Mouse (Mus musculus) limb, embryonic 14.5 days (tissue): ENCODE results near the gene Spred3. TPM values are rescaled to one million over a fixed set of nuclear protein-coding genes. Genes with fewer than 3 reads are reported as not detected.

Source experiments
- ATAC-seq: fragments of 200-750 bp; cut with Nextera tagmentation; 2 replicates; pipeline ENCODE4 v1.8.0; 2017; ENCODE audit warnings: low read depth, moderate number of reproducible peaks, moderate TSS enrichment; ENCODE audit not compliant: low FRiP score
- DNase-seq: peaks from one replicate; pipeline ENCODE4 v3.0.0-alpha.2; 2015; ENCODE audit warnings: low spot score
- H3K27ac ChIP-seq: fragments of 300-500 bp; sonication (generic); replicated peaks from 2 replicates; pipeline ENCODE4 v1.5.1; 2014; ENCODE audit warnings: low read depth, mild to moderate bottlenecking, low read length, moderate library complexity, mixed read lengths
- H3K27me3 ChIP-seq: fragments of 300-500 bp; sonication (generic); 2 replicates; pipeline ENCODE4 v1.6.1; 2014; ENCODE audit warnings: low read length, mixed read lengths; ENCODE audit not compliant: control insufficient read depth, insufficient read depth
- H3K36me3 ChIP-seq: fragments of 300-500 bp; sonication (generic); 2 replicates; pipeline ENCODE4 v1.6.1; 2014; ENCODE audit warnings: mild to moderate bottlenecking, low read length, moderate library complexity, mixed read lengths; ENCODE audit not compliant: control insufficient read depth, insufficient read depth
- H3K4me1 ChIP-seq: fragments of 300-500 bp; sonication (generic); 2 replicates; pipeline ENCODE4 v1.6.1; 2014; ENCODE audit warnings: antibody characterized with exemption, low read length, mixed read lengths; ENCODE audit not compliant: control insufficient read depth, insufficient read depth
- H3K4me2 ChIP-seq: fragments of 300-500 bp; sonication (generic); replicated peaks from 2 replicates; pipeline ENCODE4 v1.6.1; 2014; ENCODE audit warnings: low read depth, mild to moderate bottlenecking, low read length, moderate library complexity; ENCODE audit not compliant: severe bottlenecking
- H3K4me3 ChIP-seq: fragments of 300-500 bp; sonication (generic); replicated peaks from 2 replicates; pipeline ENCODE4 v1.5.1; 2014; ENCODE audit warnings: low read length
- H3K9ac ChIP-seq: fragments of 300-500 bp; sonication (generic); 2 replicates; pipeline ENCODE4 v1.6.1; 2014; ENCODE audit warnings: mild to moderate bottlenecking, low read depth, low read length, moderate library complexity; ENCODE audit not compliant: severe bottlenecking
- H3K9me3 ChIP-seq: fragments of 300-500 bp; sonication (generic); 2 replicates; pipeline ENCODE4 v1.6.1; 2016; ENCODE audit warnings: low read length; ENCODE audit not compliant: control insufficient read depth
- POLR2A ChIP-seq: fragments of 200-500 bp; IDR thresholded peaks from 2 replicates; pipeline ENCODE4 v1.8.0; 2012; ENCODE audit warnings: inconsistent platforms, mild to moderate bottlenecking, moderate library complexity, borderline replicate concordance; ENCODE audit not compliant: insufficient read depth, insufficient read length; ENCODE audit errors: extremely low read depth
- WGBS: fragments of 180-500 bp; shearing (Covaris S2); extraction: QIAGEN DNeasy Blood & Tissue Kit; methylation state at CpG from one replicate; pipeline ENCODE4 v1.1.7; 2014; 5-methylcytosine and 5-hydroxymethylcytosine counted together
- polyA plus RNA-seq, 2 experiments: library from polyadenylated mRNA; depleted of rRNA in 1 of 2; stranded (reverse) in 1 of 2; unstranded in 1 of 2; fragments of >200 nt; fragmentation: Nextera tagmentation in 1 of 2; extraction: Ambion mirVana in 1 of 2; gene quantifications; 2 replicates each; pipeline versions ENCODE4 v1.2.1 to v1.2.3; 2012 to 2014

The Spred3 gene
- polyA plus RNA-seq, 2 experiments: 3.5 to 14.2 TPM

GRCm38 (mm10) chr7:29108992-29109955, 60.9 kb downstream of the Spred3 start:
- H3K9me3 ChIP-seq: no peaks in the 10 kb centered on the region
- H3K27ac ChIP-seq: no peak overlapping the region
- ATAC-seq: peak; percentile 88; the same call in 1 of the 2 replicates
- H3K4me1 ChIP-seq: peaks cover 3% of the 10 kb centered on the region; the same call in 1 of the 2 replicates
- H3K27me3 ChIP-seq: no peaks in the 10 kb centered on the region
- peak overlapping the region; percentile 6 for H3K4me3 ChIP-seq
- H3K9ac ChIP-seq: peak overlapping the region; percentile 43
- H3K36me3 ChIP-seq: 0 out of 2 replicates have a peak, but pooled peaks cover under 1% of the 10 kb centered on the region
- H3K4me2 ChIP-seq: peak overlapping the region; percentile 51
- WGBS: 25% methylated on average over 38 of the region's 38 CpGs
- DNase-seq: peak; percentile 52
- TF ChIP-seq POLR2A: no peak

Other genes with a start within 250 kb of the Spred3 start
- gene Actn4, start 208.1 kb downstream of the Spred3 start, polyA plus RNA-seq (2012; rRNA removed): 268 and 299 TPM in 2 replicates
- 295 and 304 TPM in 2 replicates for gene Actn4, start 208.1 kb downstream of the Spred3 start, polyA plus RNA-seq (2014; fragmentation: Nextera tagmentation; extraction: Ambion mirVana)
- 473 and 518 TPM in 2 replicates for gene Eif3k, start 188.5 kb downstream of the Spred3 start, polyA plus RNA-seq (2012; rRNA removed)
- gene Eif3k, start 188.5 kb downstream of the Spred3 start, polyA plus RNA-seq (2014; fragmentation: Nextera tagmentation; extraction: Ambion mirVana): 450 TPM in 2 replicates
- gene Map4k1, start 188.4 kb downstream of the Spred3 start, polyA plus RNA-seq (2012; rRNA removed): 9.3 and 9.5 TPM in 2 replicates
- 6.4 and 7.0 TPM in 2 replicates for gene Map4k1, start 188.4 kb downstream of the Spred3 start, polyA plus RNA-seq (2014; fragmentation: Nextera tagmentation; extraction: Ambion mirVana)
- 26.5 and 29.2 TPM in 2 replicates for gene Ryr1, start 45.2 kb downstream of the Spred3 start, polyA plus RNA-seq (2012; rRNA removed)
- 5.9 and 7.7 TPM in 2 replicates for gene Ryr1, start 45.2 kb downstream of the Spred3 start, polyA plus RNA-seq (2014; fragmentation: Nextera tagmentation; extraction: Ambion mirVana)
- gene Rasgrp4, start 35.6 kb downstream of the Spred3 start, polyA plus RNA-seq (2012; rRNA removed): 4.8 and 6.8 TPM in 2 replicates
- 0.43 and 1.1 TPM in 2 replicates for gene Rasgrp4, start 35.6 kb downstream of the Spred3 start, polyA plus RNA-seq (2014; fragmentation: Nextera tagmentation; extraction: Ambion mirVana)
- 18.9 and 22.7 TPM in 2 replicates for gene Fam98c, start 14.2 kb downstream of the Spred3 start, polyA plus RNA-seq (2012; rRNA removed)
- gene Fam98c, start 14.2 kb downstream of the Spred3 start, polyA plus RNA-seq (2014; fragmentation: Nextera tagmentation; extraction: Ambion mirVana): 15.7 and 17.1 TPM in 2 replicates
- 0.91 and 1.4 TPM in 2 replicates for gene Ggn, start 201 bp downstream of the Spred3 start, polyA plus RNA-seq (2012; rRNA removed)
- 0.45 and 0.54 TPM in 2 replicates for gene Ggn, start 201 bp downstream of the Spred3 start, polyA plus RNA-seq (2014; fragmentation: Nextera tagmentation; extraction: Ambion mirVana)
- 216 and 233 TPM in 2 replicates for gene Psmd8, start 10.3 kb upstream of the Spred3 start, polyA plus RNA-seq (2012; rRNA removed)
- 264 and 268 TPM in 2 replicates for gene Psmd8, start 10.3 kb upstream of the Spred3 start, polyA plus RNA-seq (2014; fragmentation: Nextera tagmentation; extraction: Ambion mirVana)
- 3.1 and 3.4 TPM in 2 replicates for gene Catsperg1, start 43.6 kb upstream of the Spred3 start, polyA plus RNA-seq (2012; rRNA removed)
- gene Catsperg1, start 43.6 kb upstream of the Spred3 start, polyA plus RNA-seq (2014; fragmentation: Nextera tagmentation; extraction: Ambion mirVana): 0.84 and 0.87 TPM in 2 replicates
- gene Kcnk6, start 62.1 kb upstream of the Spred3 start, polyA plus RNA-seq (2012; rRNA removed): 11.4 and 19.2 TPM in 2 replicates
- gene Kcnk6, start 62.1 kb upstream of the Spred3 start, polyA plus RNA-seq (2014; fragmentation: Nextera tagmentation; extraction: Ambion mirVana): 1.6 and 2.2 TPM in 2 replicates
- 107 and 150 TPM in 2 replicates for gene Yif1b, start 67.9 kb upstream of the Spred3 start, polyA plus RNA-seq (2012; rRNA removed)
- gene Yif1b, start 67.9 kb upstream of the Spred3 start, polyA plus RNA-seq (2014; fragmentation: Nextera tagmentation; extraction: Ambion mirVana): 130 and 139 TPM in 2 replicates
- gene 2200002D01Rik, start 78.1 kb upstream of the Spred3 start, polyA plus RNA-seq (2012; rRNA removed): 0.32 and 0.92 TPM in 2 replicates
- 1.2 and 3.0 TPM in 2 replicates for gene 2200002D01Rik, start 78.1 kb upstream of the Spred3 start, polyA plus RNA-seq (2014; fragmentation: Nextera tagmentation; extraction: Ambion mirVana)
- gene Spint2, start 111.5 kb upstream of the Spred3 start, polyA plus RNA-seq (2012; rRNA removed): 88.7 and 95.3 TPM in 2 replicates
- gene Spint2, start 111.5 kb upstream of the Spred3 start, polyA plus RNA-seq (2014; fragmentation: Nextera tagmentation; extraction: Ambion mirVana): 149 and 160 TPM in 2 replicates
- 8.7 and 9.6 TPM in 2 replicates for gene Ppp1r14a, start 118.9 kb upstream of the Spred3 start, polyA plus RNA-seq (2012; rRNA removed)
- 9.0 and 13.8 TPM in 2 replicates for gene Ppp1r14a, start 118.9 kb upstream of the Spred3 start, polyA plus RNA-seq (2014; fragmentation: Nextera tagmentation; extraction: Ambion mirVana)
- 10.6 and 10.7 TPM in 2 replicates for gene Dpf1, start 133.5 kb upstream of the Spred3 start, polyA plus RNA-seq (2012; rRNA removed)
- 13.2 and 13.7 TPM in 2 replicates for gene Dpf1, start 133.5 kb upstream of the Spred3 start, polyA plus RNA-seq (2014; fragmentation: Nextera tagmentation; extraction: Ambion mirVana)